Mouse (Mus musculus): ENCODE results near the gene Adamts6. TPM values are rescaled to one million over a fixed set of nuclear protein-coding genes. Genes with fewer than 3 reads are reported as not detected.
A peak's percentile ranks its signal among the peaks of the same experiment; 100 is the strongest.

Gene Adamts6
- 3.2 and 4.9 TPM in 2 replicates for polyA plus RNA-seq (2015; fragmentation: Nextera tagmentation; extraction: Ambion mirVana)

GRCm38 (mm10) chr13:104287366-104288225 is at the start of gene Adamts6:
Adamts6 (plus strand) TSS chr13:104287835.
- Histone ChIP-seq H3K4me1 (peaks cover 14% of the 10 kb centered on the region), H3K27ac (peak within 1 kb of the TSS; percentile 90), H3K27me3 (no peaks in the 10 kb centered on the region), H3K9ac (peak within 1 kb of the TSS; percentile 68), H3K36me3 (no peaks in the 10 kb centered on the region), H3K9me3 (no peaks in the 10 kb centered on the region), H3K4me2 (peak within 1 kb of the TSS; percentile 63), H3K4me3 (peak within 1 kb of the TSS; percentile 45)
- no peak for ATAC-seq (ENCODE audit: insufficient number of reproducible peaks, insufficient read depth, low FRiP score, low TSS enrichment, low read depth)
- WGBS: under 1% methylated on average over 23 of the region's 23 CpGs

- H3K9ac ChIP-seq: no peak overlapping the region
- no peak overlapping the region for H3K4me3 ChIP-seq
- H3K36me3 ChIP-seq: no peaks in the 10 kb centered on the region
- no peak overlapping the region for H3K27ac ChIP-seq
- 0 out of 2 replicates have a peak, but pooled peaks cover 4% of the 10 kb centered on the region for H3K9me3 ChIP-seq
- H3K27me3 ChIP-seq: no peaks in the 10 kb centered on the region
- 91% methylated on average over 3 of the region's 3 CpGs for WGBS
- ATAC-seq (ENCODE audit: insufficient number of reproducible peaks, insufficient read depth, low FRiP score, low TSS enrichment, low read depth): no peak
- no peak overlapping the region for H3K4me2 ChIP-seq
- no peaks in the 10 kb centered on the region for H3K4me1 ChIP-seq
Measured at GRCm38 (mm10) chr13:104258997-104259396, 28.6 kb upstream of the Adamts6 start.

GRCm38 (mm10) chr13:104285031-104285431 is 2.6 kb upstream of the Adamts6 start:
- Histone ChIP-seq H3K4me3 (no peak overlapping the region), H3K4me1 (peaks cover 14% of the 10 kb centered on the region), H3K9ac (no peak overlapping the region), H3K4me2 (peak overlapping the region; percentile 63), H3K9me3 (no peaks in the 10 kb centered on the region), H3K27ac (peak overlapping the region; percentile 90), H3K27me3 (no peaks in the 10 kb centered on the region), H3K36me3 (no peaks in the 10 kb centered on the region)
- no peak for ATAC-seq (ENCODE audit: insufficient number of reproducible peaks, insufficient read depth, low FRiP score, low TSS enrichment, low read depth)
- 4% methylated on average over 2 of the region's 2 CpGs for WGBS

GRCm38 (mm10) chr13:104285737-104286311 is 1.8 kb upstream of the Adamts6 start:
- Histone ChIP-seq H3K4me1 (peaks cover 14% of the 10 kb centered on the region), H3K9me3 (no peaks in the 10 kb centered on the region), H3K36me3 (no peaks in the 10 kb centered on the region), H3K4me3 (peak overlapping the region; percentile 45), H3K27ac (peak overlapping the region; percentile 90), H3K4me2 (peak overlapping the region; percentile 63), H3K9ac (peak overlapping the region; percentile 61), H3K27me3 (no peaks in the 10 kb centered on the region)
- ATAC-seq (ENCODE audit: insufficient number of reproducible peaks, insufficient read depth, low FRiP score, low TSS enrichment, low read depth): no peak
- WGBS: under 1% methylated on average over 10 of the region's 10 CpGs

GRCm38 (mm10) chr13:104286336-104286735 is 1.3 kb upstream of the Adamts6 start:
- no peak for ATAC-seq (ENCODE audit: insufficient number of reproducible peaks, insufficient read depth, low FRiP score, low TSS enrichment, low read depth)
- no peaks in the 10 kb centered on the region for H3K9me3 ChIP-seq
- peak overlapping the region; percentile 68 for H3K9ac ChIP-seq
- no peaks in the 10 kb centered on the region for H3K27me3 ChIP-seq
- 2% methylated on average over 4 of the region's 4 CpGs for WGBS
- peak overlapping the region; percentile 45 for H3K4me3 ChIP-seq
- H3K36me3 ChIP-seq: no peaks in the 10 kb centered on the region
- H3K27ac ChIP-seq: peak overlapping the region; percentile 90
- H3K4me1 ChIP-seq: peaks cover 14% of the 10 kb centered on the region
- H3K4me2 ChIP-seq: peak overlapping the region; percentile 63

GRCm38 (mm10) chr13:104286897-104287309 is 732 bp upstream of the Adamts6 start:
- H3K9ac ChIP-seq: peak overlapping the region; percentile 68
- WGBS: 0% methylated on average over 10 of the region's 10 CpGs
- H3K9me3 ChIP-seq: no peaks in the 10 kb centered on the region
- peak overlapping the region; percentile 45 for H3K4me3 ChIP-seq
- peak overlapping the region; percentile 63 for H3K4me2 ChIP-seq
- peak; percentile 93 for ATAC-seq (ENCODE audit: insufficient number of reproducible peaks, insufficient read depth, low FRiP score, low TSS enrichment, low read depth)
- H3K27ac ChIP-seq: peak overlapping the region; percentile 90
- H3K36me3 ChIP-seq: no peaks in the 10 kb centered on the region
- H3K4me1 ChIP-seq: peaks cover 14% of the 10 kb centered on the region
- H3K27me3 ChIP-seq: no peaks in the 10 kb centered on the region

- Histone ChIP-seq H3K9me3 (no peaks in the 10 kb centered on the region), H3K4me2 (peak overlapping the region; percentile 63), H3K36me3 (no peaks in the 10 kb centered on the region), H3K4me1 (peaks cover 14% of the 10 kb centered on the region), H3K27ac (peak overlapping the region; percentile 90), H3K4me3 (peak overlapping the region; percentile 45), H3K27me3 (no peaks in the 10 kb centered on the region), H3K9ac (peak overlapping the region; percentile 68)
- whole genome bisulfite sequencing: under 1% methylated on average over 7 of the region's 7 CpGs
- 0 out of 2 replicates have a peak, but pooled peaks have one; percentile 57 for ATAC-seq (ENCODE audit: insufficient number of reproducible peaks, insufficient read depth, low FRiP score, low TSS enrichment, low read depth)
Measured at GRCm38 (mm10) chr13:104288226-104288859, 708 bp downstream of the Adamts6 start.

GRCm38 (mm10) chr13:104289176-104289575 is 1.5 kb downstream of the Adamts6 start:
- peaks cover 14% of the 10 kb centered on the region for H3K4me1 ChIP-seq
- no peak overlapping the region for H3K27ac ChIP-seq
- H3K27me3 ChIP-seq: no peaks in the 10 kb centered on the region
- no peaks in the 10 kb centered on the region for H3K36me3 ChIP-seq
- ATAC-seq (ENCODE audit: insufficient number of reproducible peaks, insufficient read depth, low FRiP score, low TSS enrichment, low read depth): no peak
- H3K9me3 ChIP-seq: no peaks in the 10 kb centered on the region
- H3K4me2 ChIP-seq: peak overlapping the region; percentile 63
- no peak overlapping the region for H3K9ac ChIP-seq
- H3K4me3 ChIP-seq: peak overlapping the region; percentile 45

GRCm38 (mm10) chr13:104295472-104295871 is 7.8 kb downstream of the Adamts6 start:
- 89% methylated on average over 1 of the region's 1 CpGs for WGBS
- 0 out of 2 replicates have a peak, but pooled peaks cover 5% of the 10 kb centered on the region for H3K36me3 ChIP-seq
- no peaks in the 10 kb centered on the region for H3K4me1 ChIP-seq
- H3K4me3 ChIP-seq: no peak overlapping the region
- no peaks in the 10 kb centered on the region for H3K27me3 ChIP-seq
- H3K27ac ChIP-seq: no peak overlapping the region
- no peaks in the 10 kb centered on the region for H3K9me3 ChIP-seq
- no peak for ATAC-seq (ENCODE audit: insufficient number of reproducible peaks, insufficient read depth, low FRiP score, low TSS enrichment, low read depth)
- H3K4me2 ChIP-seq: no peak overlapping the region
- H3K9ac ChIP-seq: no peak overlapping the region

- no peak for ATAC-seq (ENCODE audit: insufficient number of reproducible peaks, insufficient read depth, low FRiP score, low TSS enrichment, low read depth)
- no peaks in the 10 kb centered on the region for H3K4me1 ChIP-seq
- no peak overlapping the region for H3K4me2 ChIP-seq
- 93% methylated on average over 3 of the region's 3 CpGs for WGBS
- H3K9me3 ChIP-seq: no peaks in the 10 kb centered on the region
- no peaks in the 10 kb centered on the region for H3K27me3 ChIP-seq
- H3K9ac ChIP-seq: no peak overlapping the region
- no peak overlapping the region for H3K4me3 ChIP-seq
- H3K36me3 ChIP-seq: peaks cover 7% of the 10 kb centered on the region
- H3K27ac ChIP-seq: no peak overlapping the region
Measured at GRCm38 (mm10) chr13:104329336-104329735, 41.7 kb downstream of the Adamts6 start.

- peaks cover 7% of the 10 kb centered on the region for H3K36me3 ChIP-seq
- ATAC-seq (ENCODE audit: insufficient number of reproducible peaks, insufficient read depth, low FRiP score, low TSS enrichment, low read depth): no peak
- 93% methylated on average over 2 of the region's 2 CpGs for WGBS
Measured at GRCm38 (mm10) chr13:104329742-104330141, 42.1 kb downstream of the Adamts6 start.

More at GRCm38 (mm10) chr13:104329742-104330141, 42.1 kb downstream of the Adamts6 start:
- Histone ChIP-seq H3K9ac (no peak overlapping the region), H3K9me3 (no peaks in the 10 kb centered on the region), H3K4me3 (no peak overlapping the region), H3K27ac (no peak overlapping the region), H3K4me1 (no peaks in the 10 kb centered on the region), H3K27me3 (no peaks in the 10 kb centered on the region), H3K4me2 (no peak overlapping the region)

Data from embryonic facial prominence, embryonic 13.5 days (tissue).